Mouse (Mus musculus) kidney, embryonic 14.5 days (tissue): ENCODE measurements around the gene Tbc1d10a. TPM values are rescaled to one million over a fixed set of nuclear protein-coding genes. Genes with fewer than 3 reads are reported as not detected.

Experiments used
- ATAC-seq: fragments of 200-750 bp; cut with Nextera tagmentation; 2 replicates; pipeline ENCODE4 v1.8.0; 2017; ENCODE audit warnings: moderate number of reproducible peaks, mild to moderate bottlenecking, moderate TSS enrichment, moderate library complexity; ENCODE audit not compliant: low FRiP score, low TSS enrichment
- H3K27ac ChIP-seq: fragments of 300-500 bp; sonication (generic); 2 replicates; pipeline ENCODE4 v1.5.1; 2014; ENCODE audit warnings: low read depth, mild to moderate bottlenecking, low read length, moderate library complexity, mixed read lengths
- H3K27me3 ChIP-seq: fragments of 300-500 bp; sonication (generic); 2 replicates; pipeline ENCODE4 v1.6.1; 2014; ENCODE audit warnings: mild to moderate bottlenecking, low read length; ENCODE audit not compliant: control insufficient read depth, insufficient read depth
- H3K36me3 ChIP-seq: fragments of 300-500 bp; sonication (generic); 2 replicates; pipeline ENCODE4 v1.6.1; 2014; ENCODE audit warnings: low read length, mixed read lengths; ENCODE audit not compliant: control insufficient read depth, insufficient read depth
- H3K4me1 ChIP-seq: fragments of 300-500 bp; sonication (generic); 2 replicates; pipeline ENCODE4 v1.6.1; 2014; ENCODE audit warnings: low read length, mixed read lengths; ENCODE audit not compliant: control insufficient read depth, insufficient read depth
- H3K4me2 ChIP-seq: fragments of 300-500 bp; sonication (generic); replicated peaks from 2 replicates; pipeline ENCODE4 v1.6.1; 2014; ENCODE audit warnings: low read depth, mild to moderate bottlenecking, low read length
- H3K4me3 ChIP-seq: fragments of 300-500 bp; sonication (generic); 2 replicates; pipeline ENCODE4 v1.5.1; 2014; ENCODE audit warnings: mild to moderate bottlenecking, low read length
- H3K9ac ChIP-seq: fragments of 300-500 bp; sonication (generic); 2 replicates; pipeline ENCODE4 v1.6.1; 2014; ENCODE audit warnings: low read depth, mild to moderate bottlenecking, low read length, moderate library complexity
- H3K9me3 ChIP-seq: fragments of 300-500 bp; sonication (generic); 2 replicates; pipeline ENCODE4 v1.6.1; 2016; ENCODE audit warnings: low read length; ENCODE audit not compliant: control insufficient read depth
- WGBS: fragments of 180-500 bp; shearing (Covaris S2); extraction: QIAGEN DNeasy Blood & Tissue Kit; methylation state at CpG from one replicate; pipeline ENCODE4 v1.1.7; 2014; 5-methylcytosine and 5-hydroxymethylcytosine counted together
- polyA plus RNA-seq: library from polyadenylated mRNA; unstranded; fragments of >200 nt; fragmentation: Nextera tagmentation; extraction: Ambion mirVana; gene quantifications from 2 replicates; pipeline ENCODE4 v1.2.1, GENCODE M21; 2014

Tbc1d10a gene
- polyA plus RNA-seq, 1 experiment from 2014 or later: 28.8 TPM

GRCm38 (mm10) chr11:4223393-4224188, 37.0 kb downstream of the Tbc1d10a start:
- Histone ChIP-seq H3K27ac (no peak overlapping the region), H3K4me2 (no peak overlapping the region), H3K4me3 (no peak overlapping the region), H3K27me3 (0 out of 2 replicates have a peak, but pooled peaks cover 2% of the 10 kb centered on the region), H3K36me3 (no peaks in the 10 kb centered on the region), H3K4me1 (0 out of 2 replicates have a peak, but pooled peaks cover 4% of the 10 kb centered on the region), H3K9ac (no peak overlapping the region), H3K9me3 (no peaks in the 10 kb centered on the region)
- ATAC-seq: no peak
- 26% methylated on average over 7 of the region's 7 CpGs for WGBS

- 25% methylated on average over 2 of the region's 2 CpGs for WGBS
- Histone ChIP-seq H3K4me1 (0 out of 2 replicates have a peak, but pooled peaks cover 4% of the 10 kb centered on the region), H3K4me3 (no peak overlapping the region), H3K36me3 (no peaks in the 10 kb centered on the region), H3K9ac (no peak overlapping the region), H3K27ac (no peak overlapping the region), H3K4me2 (no peak overlapping the region), H3K27me3 (no peaks in the 10 kb centered on the region), H3K9me3 (no peaks in the 10 kb centered on the region)
- ATAC-seq: no peak
Measured at GRCm38 (mm10) chr11:4224223-4224622, 37.6 kb downstream of the Tbc1d10a start.

- no peak overlapping the region for H3K9ac ChIP-seq
- no peak overlapping the region for H3K27ac ChIP-seq
- no peak overlapping the region for H3K4me3 ChIP-seq
- WGBS: 78% methylated on average over 5 of the region's 5 CpGs
- H3K4me2 ChIP-seq: no peak overlapping the region
- no peak for ATAC-seq
- H3K36me3 ChIP-seq: no peaks in the 10 kb centered on the region
- H3K4me1 ChIP-seq: 0 out of 2 replicates have a peak, but pooled peaks cover 4% of the 10 kb centered on the region
- H3K27me3 ChIP-seq: no peaks in the 10 kb centered on the region
- H3K9me3 ChIP-seq: no peaks in the 10 kb centered on the region
Measured at GRCm38 (mm10) chr11:4226569-4227325, 40.2 kb downstream of the Tbc1d10a start.

GRCm38 (mm10) chr11:4228463-4228862, 41.9 kb downstream of the Tbc1d10a start:
- ATAC-seq: no peak
- H3K36me3 ChIP-seq: no peaks in the 10 kb centered on the region
- WGBS: 21% methylated on average over 8 of the region's 8 CpGs
- no peaks in the 10 kb centered on the region for H3K9me3 ChIP-seq
- H3K27ac ChIP-seq: no peak overlapping the region
- H3K27me3 ChIP-seq: no peaks in the 10 kb centered on the region
- 0 out of 2 replicates have a peak, but pooled peaks cover 4% of the 10 kb centered on the region for H3K4me1 ChIP-seq
- H3K9ac ChIP-seq: no peak overlapping the region
- H3K4me3 ChIP-seq: no peak overlapping the region
- H3K4me2 ChIP-seq: no peak overlapping the region

GRCm38 (mm10) chr11:4229841-4230240, 43.3 kb downstream of the Tbc1d10a start:
- Histone ChIP-seq H3K36me3 (no peaks in the 10 kb centered on the region), H3K27me3 (no peaks in the 10 kb centered on the region), H3K27ac (no peak overlapping the region), H3K9ac (no peak overlapping the region), H3K4me3 (no peak overlapping the region), H3K4me2 (no peak overlapping the region), H3K9me3 (no peaks in the 10 kb centered on the region), H3K4me1 (no peaks in the 10 kb centered on the region)
- no peak for ATAC-seq
- 62% methylated on average over 4 of the region's 4 CpGs for WGBS

GRCm38 (mm10) chr11:4231435-4231834, 44.8 kb downstream of the Tbc1d10a start:
- Histone ChIP-seq H3K9ac (no peak overlapping the region), H3K4me1 (no peaks in the 10 kb centered on the region), H3K36me3 (no peaks in the 10 kb centered on the region), H3K4me2 (no peak overlapping the region), H3K27ac (no peak overlapping the region), H3K27me3 (no peaks in the 10 kb centered on the region), H3K9me3 (no peaks in the 10 kb centered on the region), H3K4me3 (no peak overlapping the region)
- WGBS: 85% methylated on average over 2 of the region's 2 CpGs
- ATAC-seq: no peak

- ATAC-seq: no peak
Measured at GRCm38 (mm10) chr11:4232644-4233043, 46.1 kb downstream of the Tbc1d10a start.

GRCm38 (mm10) chr11:4235052-4235655, 48.6 kb downstream of the Tbc1d10a start:
- Histone ChIP-seq H3K4me2 (no peak overlapping the region), H3K9me3 (no peaks in the 10 kb centered on the region), H3K27ac (no peak overlapping the region), H3K9ac (no peak overlapping the region), H3K27me3 (no peaks in the 10 kb centered on the region), H3K36me3 (no peaks in the 10 kb centered on the region), H3K4me1 (no peaks in the 10 kb centered on the region), H3K4me3 (no peak overlapping the region)
- no peak for ATAC-seq
- 91% methylated on average over 6 of the region's 6 CpGs for WGBS

More at GRCm38 (mm10) chr11:4232644-4233043, 46.1 kb downstream of the Tbc1d10a start:
- H3K4me3 ChIP-seq: no peak overlapping the region
- no peak overlapping the region for H3K27ac ChIP-seq
- H3K9ac ChIP-seq: no peak overlapping the region
- H3K4me2 ChIP-seq: no peak overlapping the region
- H3K36me3 ChIP-seq: no peaks in the 10 kb centered on the region
- H3K4me1 ChIP-seq: no peaks in the 10 kb centered on the region
- no peaks in the 10 kb centered on the region for H3K9me3 ChIP-seq
- 59% methylated on average over 12 of the region's 12 CpGs for WGBS
- H3K27me3 ChIP-seq: no peaks in the 10 kb centered on the region
